Mouse (Mus musculus) adrenal gland, adult (tissue): ENCODE results near the gene Zfp983.
A peak's percentile ranks its signal among the peaks of the same experiment; 100 is the strongest.
"Not testable (repeated sequence)": the region's sequence is repeated elsewhere in the genome, so short reads cannot be mapped to it uniquely, and the experiment has no call there.

ENCODE experiments used
- DNase-seq, 2 experiments: peaks; one replicate each; pipeline ENCODE4 v3.0.0; 2022 to 2023; ENCODE audit warnings: low spot score in 1 of 2; ENCODE audit not compliant: inconsistent age in 2 of 2

Gene Zfp983

DNA sequence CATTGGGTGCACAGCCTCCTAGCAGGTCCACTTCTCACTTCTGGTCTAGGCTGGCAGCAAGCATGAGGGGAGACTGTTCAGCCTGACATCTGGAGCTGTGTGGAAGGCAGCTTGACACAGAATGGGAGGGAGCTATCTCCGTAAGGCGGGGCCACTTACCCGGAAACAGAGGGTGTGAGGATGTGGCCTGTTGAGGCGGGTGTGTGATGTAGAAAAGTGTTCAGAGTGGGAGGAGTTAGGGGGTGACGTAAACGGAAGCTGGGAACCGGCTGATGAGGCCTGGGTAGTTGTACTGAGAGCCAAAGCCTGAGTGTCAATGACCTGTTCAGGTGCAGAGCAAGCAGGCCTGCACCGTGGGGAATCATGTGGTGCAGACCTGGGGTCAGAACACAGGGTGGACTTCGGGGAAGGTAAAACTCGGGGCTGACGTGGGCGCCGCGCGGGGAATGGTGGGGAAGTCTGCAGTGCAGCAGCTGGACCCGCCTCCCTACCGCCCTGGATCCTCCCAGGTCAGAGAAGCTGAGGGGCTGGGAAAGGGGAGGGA lies at the start of gene Zfp983:
Gene Zfp983, plus strand, starts transcription at position 261 of the 544 bp plus-strand sequence.
- peak; percentile 86 to 95 for DNase-seq

DNA sequence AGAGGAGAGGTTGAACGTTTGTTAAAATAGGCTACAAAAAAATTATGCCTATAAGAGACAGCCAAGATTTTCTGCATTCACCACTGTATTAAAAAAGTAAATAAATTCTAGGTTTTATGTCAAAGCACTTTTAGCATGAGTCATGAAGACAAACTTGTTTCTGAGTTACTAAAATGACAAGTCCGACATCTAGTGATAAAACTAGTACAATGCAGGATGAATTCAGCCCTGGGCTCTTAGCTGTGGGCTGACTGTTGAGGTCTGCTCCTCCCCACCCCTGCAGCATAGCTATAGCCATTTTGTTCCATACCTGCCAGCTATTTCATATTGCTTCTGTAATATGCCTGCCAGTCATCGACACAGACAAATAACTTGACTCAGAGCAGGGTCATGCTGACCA lies 34.1 kb upstream of the Zfp983 start:
- no peak for DNase-seq

DNA sequence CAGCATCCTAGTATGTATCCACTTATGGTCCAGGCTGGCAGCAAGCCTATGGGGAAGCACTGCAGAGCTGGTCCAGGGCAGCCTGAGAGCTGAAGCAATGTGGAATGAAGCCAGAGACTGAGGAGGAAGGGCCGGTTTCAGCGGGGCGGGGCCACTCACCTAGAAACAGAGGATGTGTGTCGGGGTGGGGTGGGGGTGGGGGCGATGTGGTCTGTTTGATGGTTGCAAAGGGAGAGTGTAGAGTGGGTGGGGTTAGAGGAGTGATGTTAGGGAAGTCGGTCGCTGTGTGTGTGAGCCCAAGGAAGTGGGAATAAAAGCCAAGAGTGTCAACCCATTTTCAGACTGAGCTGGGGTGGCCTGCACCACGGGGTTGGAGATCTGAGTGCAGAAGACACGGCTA lies 33.1 kb upstream of the Zfp983 start:
- peak in 1 of 2 experiments; percentile 6 for DNase-seq

DNA sequence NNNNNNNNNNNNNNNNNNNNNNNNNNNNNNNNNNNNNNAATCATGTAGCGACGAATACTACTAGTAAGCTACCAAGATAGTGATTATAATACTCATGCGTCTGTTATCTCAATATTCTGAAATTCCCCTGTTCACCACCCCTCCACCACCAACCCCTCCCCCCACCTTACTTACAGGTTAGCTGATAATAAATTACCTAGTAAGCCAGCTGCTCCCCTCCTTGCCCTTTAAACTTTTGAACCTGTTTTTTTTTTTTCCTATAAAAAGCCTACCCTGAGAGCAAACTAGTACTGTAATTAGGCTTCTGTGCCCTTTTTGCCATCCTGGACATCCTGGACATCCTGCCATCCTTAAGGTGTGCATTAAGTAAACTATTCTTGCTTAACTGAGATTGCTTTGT lies 26.8 kb upstream of the Zfp983 start:
- DNase-seq: no peak

DNA sequence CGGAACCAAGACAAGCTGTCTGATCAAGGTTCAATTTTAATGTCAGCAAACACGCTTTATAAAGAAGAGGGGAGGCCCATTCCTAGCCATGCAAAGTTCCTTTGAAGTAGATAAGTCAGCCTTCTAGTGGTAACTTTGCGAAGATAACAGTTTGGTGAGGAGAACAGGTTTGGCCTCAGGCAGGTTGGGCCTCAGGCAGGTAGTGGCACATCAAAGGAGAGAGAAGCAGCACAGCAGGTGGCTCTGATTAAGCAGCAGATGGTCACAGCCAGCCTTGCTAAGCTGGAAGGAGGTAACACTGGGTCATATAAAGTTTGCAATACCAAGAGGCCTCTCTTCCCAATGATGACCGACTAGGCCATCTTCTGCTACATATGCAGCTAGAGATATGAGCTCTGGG lies 14.7 kb upstream of the Zfp983 start:
- DNase-seq: not testable (repeated sequence)

DNA sequence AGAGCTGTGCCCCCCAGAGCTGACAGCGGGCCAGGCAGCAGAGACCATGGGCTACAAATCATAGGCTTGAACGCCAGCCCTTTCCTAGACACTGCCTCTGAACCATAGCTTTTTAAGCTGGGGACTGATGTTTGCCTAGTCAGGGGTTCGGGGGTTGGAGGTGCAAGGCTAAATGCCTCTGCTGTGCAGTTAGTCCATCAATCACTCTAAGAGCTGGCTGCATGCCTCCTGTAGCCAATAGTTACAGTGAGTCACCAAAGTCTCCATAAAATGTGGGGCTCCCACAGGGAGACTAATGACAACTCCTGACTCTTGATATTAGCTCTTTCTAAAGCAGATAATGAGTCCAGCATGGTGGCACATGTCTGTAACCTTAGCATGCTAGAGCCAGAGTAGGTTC lies 1.6 kb upstream of the Zfp983 start:
- peak; percentile 78 to 85 for DNase-seq

DNA sequence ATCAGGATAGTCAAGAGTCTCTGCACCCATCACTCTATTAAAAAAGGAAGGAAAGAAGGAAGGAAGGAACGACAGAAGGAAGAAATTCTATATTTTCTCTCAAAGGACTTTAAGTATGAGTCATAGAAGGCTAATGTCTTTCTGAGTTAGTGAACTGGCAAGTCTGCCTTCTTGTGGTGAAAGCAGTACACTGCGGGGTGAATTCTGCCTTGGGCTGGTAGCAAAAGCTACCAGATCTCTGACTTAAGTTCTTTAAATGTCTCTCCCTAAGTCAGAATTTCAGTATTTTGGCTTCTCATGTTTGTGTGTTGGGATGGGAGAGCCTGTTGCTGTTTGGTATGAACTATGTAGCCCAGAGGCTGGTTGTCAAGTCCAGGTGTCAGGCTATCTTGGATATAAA lies 488 bp upstream of the Zfp983 start:
- DNase-seq: peak in 1 of 2 experiments; percentile 33

DNA sequence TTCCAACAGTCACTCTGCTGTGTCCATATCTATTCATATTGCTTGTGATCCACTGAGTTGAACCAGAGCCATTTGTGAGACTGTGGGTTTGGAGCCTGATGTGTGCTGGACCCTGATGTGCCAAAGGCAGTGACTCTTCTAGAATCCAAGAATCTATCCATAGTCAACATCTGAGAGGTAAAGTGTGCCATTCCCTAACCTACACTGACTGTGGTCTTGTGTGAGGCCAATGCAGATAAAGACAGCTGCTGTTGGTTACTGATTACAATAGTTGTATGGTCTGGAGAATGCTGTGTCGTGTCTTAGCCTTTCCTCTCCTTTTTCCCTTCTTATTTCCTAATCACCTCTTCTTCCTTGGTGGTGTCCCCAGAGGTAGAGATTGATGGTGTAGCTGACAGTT lies 28.4 kb downstream of the Zfp983 start:
- DNase-seq: peak in 1 of 2 experiments; percentile 20

DNA sequence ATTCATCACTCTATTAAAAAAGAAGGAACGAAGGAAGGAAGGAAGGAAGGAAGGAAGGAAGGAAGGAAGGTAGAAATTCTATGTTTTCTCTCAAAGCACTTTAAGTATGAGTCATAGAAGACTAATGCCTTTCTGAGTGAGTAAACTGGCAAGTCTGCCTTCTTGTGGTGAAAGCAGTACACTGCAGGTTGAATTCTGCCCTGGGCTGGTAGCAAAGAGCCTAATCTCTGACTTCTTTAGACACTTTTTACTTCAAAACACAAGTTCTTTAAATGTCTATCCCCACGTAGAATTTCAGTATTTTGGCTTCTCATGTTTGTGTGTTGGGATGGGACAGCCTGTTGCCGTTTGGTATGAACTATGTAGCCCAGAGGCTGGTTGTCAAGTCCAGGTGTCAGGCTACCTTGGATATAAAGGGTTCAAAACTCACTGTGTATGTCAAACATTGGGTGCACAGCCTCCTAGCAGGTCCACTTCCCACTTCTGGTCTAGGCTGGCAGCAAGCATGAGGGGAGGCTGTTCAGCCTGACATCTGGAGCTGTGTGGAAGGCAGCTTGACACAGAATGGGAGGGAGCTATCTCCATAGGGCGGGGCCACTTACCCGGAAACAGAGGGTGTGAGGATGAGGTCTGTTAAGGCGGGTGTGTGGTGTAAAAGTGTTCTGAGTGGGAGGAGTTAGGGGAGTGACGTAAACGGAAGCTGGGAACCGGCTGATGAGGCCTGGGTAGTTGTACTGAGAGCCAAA lies 29.0 kb downstream of the Zfp983 start:
- DNase-seq: peak; percentile 91 to 97

DNA sequence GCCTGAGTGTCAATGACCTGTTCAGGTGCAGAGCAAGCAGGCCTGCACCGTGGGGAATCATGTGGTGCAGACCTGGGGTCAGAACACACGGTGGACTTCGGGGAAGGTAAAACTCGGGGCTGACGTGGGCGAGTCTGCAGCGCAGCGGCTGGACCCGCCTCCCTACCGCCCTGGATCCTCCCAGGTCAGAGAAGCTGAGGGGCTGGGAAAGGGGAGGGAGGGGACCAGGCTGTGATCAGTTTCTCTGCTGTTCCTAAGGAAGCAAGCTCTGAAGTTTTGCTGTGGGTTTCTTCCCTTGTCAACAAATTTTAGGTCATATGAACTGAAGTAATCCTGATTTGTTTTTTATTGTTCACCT lies 29.6 kb downstream of the Zfp983 start:
- not testable (repeated sequence) for DNase-seq

DNA sequence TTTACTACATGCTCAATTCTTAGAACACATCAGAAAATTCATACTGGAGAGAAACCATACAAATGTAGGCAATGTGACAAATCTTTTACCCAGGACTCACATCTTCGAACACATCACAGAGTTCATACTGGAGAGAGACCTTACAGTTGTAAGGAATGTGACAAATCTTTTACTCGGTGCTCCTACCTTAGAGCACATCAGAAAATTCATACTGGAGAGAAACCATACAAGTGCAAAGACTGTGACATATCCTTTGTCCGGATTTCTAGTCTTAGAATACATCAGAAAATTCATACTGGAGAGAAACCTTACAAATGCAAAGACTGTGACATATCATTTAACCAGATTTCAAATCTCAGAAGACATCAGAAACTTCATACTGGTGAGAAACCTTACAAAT lies 41.1 kb downstream of the Zfp983 start, which contains the start of gene Gm10226:
Gene Gm10226, plus strand, starts transcription at position 301 of the 400 bp plus-strand sequence.
- DNase-seq: no peak

DNA sequence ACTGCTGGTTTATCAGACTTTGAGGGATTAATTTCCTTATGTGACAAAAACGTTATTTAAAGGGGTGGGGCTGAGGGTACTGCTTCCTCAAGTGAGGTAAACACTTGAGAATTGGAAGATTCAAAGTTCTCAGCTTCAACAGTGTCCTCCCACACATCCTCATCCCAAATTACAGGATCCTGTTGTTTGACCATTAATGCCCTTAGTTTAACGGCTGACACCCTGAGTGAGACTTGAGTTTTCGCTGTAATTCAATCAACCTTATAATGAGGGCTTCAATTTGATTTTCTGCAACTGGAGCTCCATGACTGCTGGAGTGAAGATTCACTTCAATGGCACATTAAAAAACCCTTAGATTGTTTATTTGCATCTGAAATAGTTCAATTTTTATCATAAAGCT lies 42.9 kb downstream of the Zfp983 start:
- no peak for DNase-seq

DNA sequence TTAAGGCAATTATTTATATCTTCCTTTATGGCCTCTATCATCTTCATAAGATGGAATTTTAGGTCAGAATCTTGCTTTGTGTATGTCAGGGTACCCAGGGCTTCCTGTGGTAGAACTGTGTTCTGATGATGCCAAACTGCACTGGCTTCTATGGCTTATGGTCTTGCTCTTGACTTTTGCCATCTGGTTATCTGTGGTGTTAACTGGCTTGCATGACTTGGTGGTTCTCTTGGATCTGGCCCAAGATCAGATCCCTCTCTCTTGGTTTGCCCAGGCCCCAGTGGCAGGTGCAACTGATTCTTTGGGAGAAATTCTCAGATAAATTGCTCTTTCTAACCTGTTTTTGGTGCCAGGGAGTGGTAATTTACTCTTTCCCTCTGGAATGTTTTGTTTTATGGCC lies 45.6 kb downstream of the Zfp983 start:
- DNase-seq: no peak

DNA sequence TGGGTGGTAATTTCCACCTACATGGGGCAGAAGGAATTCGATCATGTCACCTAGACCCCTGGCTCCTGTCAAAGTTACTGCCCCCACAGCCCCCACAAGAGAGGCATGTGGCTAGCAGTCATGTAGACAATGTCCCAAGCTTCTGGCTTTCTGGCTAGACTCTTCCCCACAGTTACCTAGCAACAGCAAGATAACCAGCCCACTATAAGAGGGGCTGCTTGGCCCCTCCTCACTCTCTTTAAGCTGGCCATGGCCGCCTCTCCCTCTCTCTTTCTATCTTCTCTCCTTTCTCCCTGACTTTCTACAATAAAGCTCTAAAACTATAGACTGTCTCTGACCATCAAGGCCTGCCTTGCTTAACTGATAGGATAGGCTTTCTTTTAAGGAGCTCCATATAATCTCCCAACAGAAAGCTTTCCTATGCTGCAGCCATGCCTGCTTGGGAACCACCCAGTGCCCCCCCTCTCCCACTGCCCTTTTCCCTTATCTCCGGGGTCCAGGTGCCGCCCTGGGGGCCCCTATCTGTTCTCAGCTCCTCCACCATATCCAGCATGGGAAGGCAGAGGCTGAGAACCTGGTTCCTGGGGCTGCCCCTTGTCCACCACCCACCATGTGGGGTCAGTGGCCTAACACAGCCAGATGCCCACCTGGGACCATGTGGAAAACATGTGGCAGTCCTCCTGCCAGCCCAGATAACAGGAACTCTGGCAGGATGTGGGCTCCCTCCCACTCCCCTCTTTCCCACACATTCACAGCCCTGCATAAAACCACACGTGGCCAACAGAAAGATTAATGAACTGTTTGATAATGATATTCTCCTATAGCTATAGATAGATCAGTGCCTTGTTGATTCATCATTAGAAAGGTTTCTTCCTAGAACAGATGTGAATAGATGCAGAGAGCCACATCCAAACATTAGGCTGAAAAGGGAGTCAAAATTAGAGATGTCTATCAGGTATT lies 52.1 kb downstream of the Zfp983 start:
- no peak for DNase-seq

DNA sequence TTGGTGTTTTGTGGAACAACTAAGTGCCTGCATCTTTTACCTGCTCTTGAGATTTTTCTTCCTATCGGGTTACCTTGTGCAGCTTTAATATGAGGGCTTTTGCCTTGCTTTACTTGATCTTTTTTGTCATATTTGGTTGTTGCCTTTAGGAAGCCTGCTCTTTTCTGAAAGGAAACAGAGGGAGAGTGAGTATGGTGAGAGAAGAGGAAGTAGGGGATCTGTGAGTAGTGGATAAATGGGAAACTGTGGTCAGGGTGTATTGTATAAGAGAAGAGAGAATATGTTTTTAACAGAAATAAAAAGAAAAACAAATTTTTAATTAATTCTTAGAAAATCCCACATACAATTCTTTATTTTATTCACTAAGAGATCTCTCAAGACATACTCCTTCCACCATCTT lies 53.0 kb downstream of the Zfp983 start:
- no peak for DNase-seq

DNA sequence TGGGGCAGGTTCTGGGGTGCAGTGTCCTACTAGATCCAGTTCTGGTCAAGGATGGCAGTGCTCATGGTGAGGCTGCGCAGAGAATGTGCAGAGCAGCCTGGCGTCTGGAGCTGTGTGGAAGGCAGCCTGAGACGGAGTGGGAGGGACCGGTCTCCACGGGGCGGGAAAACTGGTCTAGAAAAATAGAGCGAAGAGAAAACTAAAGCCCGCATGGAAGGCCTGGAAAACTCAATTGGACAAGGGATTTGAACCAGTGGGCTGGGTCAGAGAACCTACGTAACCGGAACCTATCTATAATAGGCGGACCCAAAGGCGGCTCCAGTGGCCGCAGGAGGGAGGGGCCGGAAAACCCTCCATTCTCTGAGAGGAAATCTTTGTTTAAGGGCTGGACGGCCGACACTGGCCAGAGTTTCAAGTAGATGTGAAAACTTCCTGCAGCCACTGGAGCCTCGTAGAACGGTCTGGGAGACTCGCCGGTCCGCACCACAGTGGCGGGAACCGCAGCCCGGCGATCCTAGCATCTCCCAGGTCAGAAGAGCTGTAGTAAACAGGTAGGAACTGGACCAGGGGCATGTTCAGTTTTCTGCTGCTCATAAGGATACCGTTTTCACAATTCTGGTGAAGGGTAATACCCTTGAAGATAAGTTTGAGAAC lies 57.0 kb downstream of the Zfp983 start, which contains the start of gene Zfp760:
Gene Zfp760, plus strand, starts transcription at position 399 of the 654 bp plus-strand sequence.
- DNase-seq: peak; percentile 90 to 96

DNA sequence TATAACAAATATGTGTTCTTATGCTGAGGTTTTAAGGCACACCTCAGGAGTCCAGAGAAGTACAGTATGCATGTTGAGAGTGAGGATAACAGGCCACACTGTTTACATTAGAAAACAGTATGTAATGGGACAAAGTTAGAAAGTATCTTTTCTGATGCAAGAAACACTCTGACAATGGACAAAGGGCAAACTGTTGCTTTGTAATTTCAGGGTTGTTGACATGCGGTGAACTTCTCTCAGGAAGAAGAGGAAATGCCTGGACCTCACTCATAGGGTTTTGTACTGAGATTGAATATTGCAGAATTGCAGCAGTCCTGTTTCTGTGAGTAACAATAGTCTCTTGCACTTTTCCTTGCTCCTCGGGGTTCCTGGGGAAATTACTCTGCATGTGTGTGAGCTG lies 58.0 kb downstream of the Zfp983 start:
- peak in 1 of 2 experiments; percentile 32 for DNase-seq
